Comparison of ENCODE assay signal across 16 mouse cellular contexts in the genomic region with DNA sequence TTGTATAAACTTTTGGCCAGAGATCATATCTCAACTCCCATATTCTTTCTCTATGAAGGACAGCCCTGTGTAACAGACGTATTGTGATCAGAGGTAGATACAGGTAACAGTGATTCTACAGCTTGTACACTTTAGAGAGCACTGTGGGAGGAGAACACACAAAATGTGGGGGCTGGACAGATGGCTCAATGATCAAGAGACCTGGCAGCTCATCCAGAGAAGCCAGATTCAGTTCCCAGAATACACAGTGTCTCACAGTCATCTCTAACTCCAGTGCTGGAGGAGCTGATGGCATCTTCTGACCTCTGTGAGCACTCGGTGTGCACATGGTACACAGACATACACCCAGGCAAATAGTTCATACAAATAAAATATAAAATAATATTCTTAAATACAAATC.
"Had no signal": no experiment of that assay in that cellular context is flagged by ENCODE, and none has a peak within 500 bp of the region (broad histone marks: within the 10 kb centered on the region; RNA-seq: fewer than 3 reads in every experiment).

No protein-coding gene starts in this region.

- H3K4me1 ChIP-seq: liver, embryonic 13.5 days; stomach, embryonic 15.5 days had no signal

- H3K27ac ChIP-seq: kidney, postnatal 0 days; liver, embryonic 13.5 days; stomach, embryonic 15.5 days had no signal

- H3K36me3 ChIP-seq: liver, embryonic 13.5 days; stomach, embryonic 15.5 days had no signal

- H3K9me3 ChIP-seq: liver, embryonic 13.5 days; stomach, embryonic 15.5 days had no signal

- H3K27me3 ChIP-seq: liver, embryonic 13.5 days; stomach, embryonic 15.5 days had no signal

- H3K9ac ChIP-seq: liver, embryonic 13.5 days; stomach, embryonic 15.5 days had no signal

- H3K4me2 ChIP-seq: liver, embryonic 13.5 days; midbrain, embryonic 11.5 days; stomach, embryonic 15.5 days had no signal

- H3K4me3 ChIP-seq: liver, embryonic 13.5 days; stomach, embryonic 15.5 days had no signal

- ATAC-seq: inflammation-experienced regulatory T-cells, adult 6 months; intestine, embryonic 16.5 days had no signal

- DNase-seq: kidney, adult 18-20 months; kidney, postnatal 25 days; liver, embryonic 13.5 days; lung, adult 2 months; lung, postnatal 14 days; lung, postnatal 4 days; midbrain, embryonic 14.5 days; right cerebral cortex, adult 18-20 months; right cerebral cortex, postnatal 14 days; right cerebral cortex, postnatal 4 days; thymus, adult 18-20 months had no signal
